Mouse (Mus musculus): ENCODE results near the gene Cdk10. TPM values are rescaled to one million over a fixed set of nuclear protein-coding genes. Genes with fewer than 3 reads are reported as not detected.

The Cdk10 gene
- polyA plus RNA-seq, 1 experiment from 2014 or later: 31.2 TPM

GRCm38 (mm10) chr8:123235520-123236497 is 11.2 kb downstream of the Cdk10 start, which contains the start of gene Spata2l:
TSS of gene Spata2l (minus strand) at chr8:123236233.
- peak; percentile 97 for DNase-seq (ENCODE audit: low spot score)
- H3K4me1 ChIP-seq: peaks cover 31% of the 10 kb centered on the region
- H3K4me3 ChIP-seq: peak within 1 kb of the TSS; percentile 69
- peak within 1 kb of the TSS; percentile 69 for H3K27ac ChIP-seq
- no peaks in the 10 kb centered on the region for H3K9me3 ChIP-seq
- H3K27me3 ChIP-seq (ENCODE audit: insufficient read depth, poor library complexity, severe bottlenecking): peaks cover 45% of the 10 kb centered on the region
- WGBS: 3% methylated on average over 57 of the region's 57 CpGs
- H3K36me3 ChIP-seq: 0 out of 2 replicates have a peak, but pooled peaks cover 4% of the 10 kb centered on the region

GRCm38 (mm10) chr8:123239398-123239797 is 14.8 kb downstream of the Cdk10 start:
- H3K9me3 ChIP-seq: no peaks in the 10 kb centered on the region
- no peak for DNase-seq (ENCODE audit: low spot score)
- H3K27ac ChIP-seq: no peak overlapping the region
- peaks cover 31% of the 10 kb centered on the region for H3K36me3 ChIP-seq
- H3K4me3 ChIP-seq: no peak overlapping the region
- H3K4me1 ChIP-seq: peaks cover 20% of the 10 kb centered on the region
- peaks cover 25% of the 10 kb centered on the region for H3K27me3 ChIP-seq (ENCODE audit: insufficient read depth, poor library complexity, severe bottlenecking)
- WGBS: 86% methylated on average over 10 of the region's 10 CpGs

- Histone ChIP-seq H3K36me3 (peaks cover 60% of the 10 kb centered on the region), H3K27me3 (ENCODE audit: insufficient read depth, poor library complexity, severe bottlenecking) (peaks cover 3% of the 10 kb centered on the region; the same call in 1 of the 2 replicates), H3K4me3 (no peak overlapping the region), H3K4me1 (no peaks in the 10 kb centered on the region), H3K9me3 (no peaks in the 10 kb centered on the region), H3K27ac (no peak overlapping the region)
- whole genome bisulfite sequencing: 83% methylated on average over 7 of the region's 7 CpGs
- DNase-seq (ENCODE audit: low spot score): no peak
These were observed 17.7 kb downstream of the Cdk10 start for GRCm38 (mm10) chr8:123242107-123242923.

- no peak overlapping the region for H3K27ac ChIP-seq
- H3K4me3 ChIP-seq: no peak overlapping the region
- H3K4me1 ChIP-seq: no peaks in the 10 kb centered on the region
- DNase-seq (ENCODE audit: low spot score): no peak
- WGBS: 62% methylated on average over 11 of the region's 11 CpGs
- H3K27me3 ChIP-seq (ENCODE audit: insufficient read depth, poor library complexity, severe bottlenecking): no peaks in the 10 kb centered on the region
- H3K36me3 ChIP-seq: peaks cover 68% of the 10 kb centered on the region
- no peaks in the 10 kb centered on the region for H3K9me3 ChIP-seq
These were observed 18.4 kb downstream of the Cdk10 start for GRCm38 (mm10) chr8:123243053-123243452.

- no peaks in the 10 kb centered on the region for H3K4me1 ChIP-seq
- DNase-seq (ENCODE audit: low spot score): no peak
- no peaks in the 10 kb centered on the region for H3K27me3 ChIP-seq (ENCODE audit: insufficient read depth, poor library complexity, severe bottlenecking)
- 86% methylated on average over 4 of the region's 4 CpGs for WGBS
- H3K27ac ChIP-seq: no peak overlapping the region
- H3K9me3 ChIP-seq: no peaks in the 10 kb centered on the region
- peaks cover 81% of the 10 kb centered on the region for H3K36me3 ChIP-seq
- no peak overlapping the region for H3K4me3 ChIP-seq
These were observed 19.7 kb downstream of the Cdk10 start for GRCm38 (mm10) chr8:123244382-123244781.

- Histone ChIP-seq H3K27me3 (ENCODE audit: insufficient read depth, poor library complexity, severe bottlenecking) (no peaks in the 10 kb centered on the region), H3K4me1 (no peaks in the 10 kb centered on the region), H3K9me3 (no peaks in the 10 kb centered on the region), H3K36me3 (peaks cover 92% of the 10 kb centered on the region), H3K27ac (no peak overlapping the region), H3K4me3 (no peak overlapping the region)
- DNase-seq (ENCODE audit: low spot score): no peak
- WGBS: 81% methylated on average over 12 of the region's 12 CpGs
These were observed 20.9 kb downstream of the Cdk10 start for GRCm38 (mm10) chr8:123245543-123245942.

GRCm38 (mm10) chr8:123247748-123248147 is 23.1 kb downstream of the Cdk10 start:
- Histone ChIP-seq H3K27me3 (ENCODE audit: insufficient read depth, poor library complexity, severe bottlenecking) (no peaks in the 10 kb centered on the region), H3K4me3 (no peak overlapping the region), H3K36me3 (peaks cover 91% of the 10 kb centered on the region), H3K9me3 (no peaks in the 10 kb centered on the region), H3K27ac (no peak overlapping the region), H3K4me1 (peaks cover 5% of the 10 kb centered on the region)
- no peak for DNase-seq (ENCODE audit: low spot score)
- 93% methylated on average over 6 of the region's 6 CpGs for WGBS

- no peaks in the 10 kb centered on the region for H3K27me3 ChIP-seq (ENCODE audit: insufficient read depth, poor library complexity, severe bottlenecking)
- H3K4me3 ChIP-seq: no peak overlapping the region
- H3K9me3 ChIP-seq: no peaks in the 10 kb centered on the region
- 89% methylated on average over 8 of the region's 8 CpGs for WGBS
- DNase-seq (ENCODE audit: low spot score): no peak
- peaks cover 12% of the 10 kb centered on the region for H3K4me1 ChIP-seq
- no peak overlapping the region for H3K27ac ChIP-seq
- peaks cover 83% of the 10 kb centered on the region for H3K36me3 ChIP-seq
These were observed 24.0 kb downstream of the Cdk10 start for GRCm38 (mm10) chr8:123248596-123248995.

GRCm38 (mm10) chr8:123250940-123251339 is 26.3 kb downstream of the Cdk10 start:
- Histone ChIP-seq H3K27ac (no peak overlapping the region), H3K36me3 (peaks cover 64% of the 10 kb centered on the region), H3K27me3 (ENCODE audit: insufficient read depth, poor library complexity, severe bottlenecking) (no peaks in the 10 kb centered on the region), H3K4me1 (peaks cover 31% of the 10 kb centered on the region), H3K9me3 (no peaks in the 10 kb centered on the region), H3K4me3 (no peak overlapping the region)
- no peak for DNase-seq (ENCODE audit: low spot score)
- WGBS: 88% methylated on average over 5 of the region's 5 CpGs

- Histone ChIP-seq H3K27me3 (ENCODE audit: insufficient read depth, poor library complexity, severe bottlenecking) (no peaks in the 10 kb centered on the region), H3K4me3 (peak overlapping the region; percentile 97), H3K27ac (no peak overlapping the region), H3K36me3 (peaks cover 64% of the 10 kb centered on the region), H3K4me1 (peaks cover 37% of the 10 kb centered on the region), H3K9me3 (no peaks in the 10 kb centered on the region)
- WGBS: 54% methylated on average over 4 of the region's 4 CpGs
- DNase-seq (ENCODE audit: low spot score): no peak
These were observed 28.3 kb downstream of the Cdk10 start for GRCm38 (mm10) chr8:123252925-123253324.

- Histone ChIP-seq H3K27me3 (ENCODE audit: insufficient read depth, poor library complexity, severe bottlenecking) (no peaks in the 10 kb centered on the region), H3K36me3 (peaks cover 64% of the 10 kb centered on the region), H3K9me3 (no peaks in the 10 kb centered on the region), H3K4me1 (peaks cover 37% of the 10 kb centered on the region), H3K27ac (peak overlapping the region; percentile 98), H3K4me3 (peak overlapping the region; percentile 97)
- WGBS: under 1% methylated on average over 40 of the region's 40 CpGs
- no peak for DNase-seq (ENCODE audit: low spot score)
These were observed 28.9 kb downstream of the Cdk10 start for GRCm38 (mm10) chr8:123253451-123254098.

- Histone ChIP-seq H3K27me3 (ENCODE audit: insufficient read depth, poor library complexity, severe bottlenecking) (no peaks in the 10 kb centered on the region), H3K4me3 (peak within 1 kb of the TSS; percentile 97), H3K27ac (peak within 1 kb of the TSS; percentile 98), H3K36me3 (peaks cover 64% of the 10 kb centered on the region), H3K9me3 (no peaks in the 10 kb centered on the region), H3K4me1 (peaks cover 37% of the 10 kb centered on the region)
- DNase-seq (ENCODE audit: low spot score): peak; percentile 94
- WGBS: under 1% methylated on average over 91 of the region's 99 CpGs
These were observed 29.6 kb downstream of the Cdk10 start, which contains the start of the genes Zfp276 and Vps9d1 for GRCm38 (mm10) chr8:123254099-123254885. TSS of gene Zfp276 (plus strand) at chr8:123254195. TSS of gene Vps9d1 (minus strand) at chr8:123254348.
